Mouse (Mus musculus): ENCODE data around the gene Bmp7. TPM values are rescaled to one million over a fixed set of nuclear protein-coding genes. Genes with fewer than 3 reads are reported as not detected.

Bmp7 gene
- polyA plus RNA-seq, 1 experiment from 2014 or later, result 7.4 TPM

- Histone ChIP-seq H3K9ac (replicated peaks; ENCODE audit: low read depth, low read length) (no peak overlapping the region), H3K4me1 (replicated peaks; ENCODE audit: control insufficient read depth, insufficient read depth, low read length) (peaks cover 8% of the 10 kb centered on the region), H3K4me2 (ENCODE audit: low read length) (no peak overlapping the region), H3K4me3 (replicated peaks; ENCODE audit: low read length) (no peak overlapping the region), H3K9me3 (ENCODE audit: control insufficient read depth, low read length) (no peaks in the 10 kb centered on the region), H3K27me3 (replicated peaks; ENCODE audit: control insufficient read depth, insufficient read depth, low read length) (no peaks in the 10 kb centered on the region), H3K27ac (ENCODE audit: low read length) (no peak overlapping the region), H3K36me3 (ENCODE audit: control insufficient read depth, insufficient read depth) (no peaks in the 10 kb centered on the region)
- WGBS, result 95% methylated on average over 6 of the region's 6 CpGs
- no peak for ATAC-seq
Measured at GRCm38 (mm10) chr2:172865165-172865564, 75.0 kb downstream of the Bmp7 start.

- H3K9ac ChIP-seq (replicated peaks; ENCODE audit: low read depth, low read length), result no peak overlapping the region
- peaks cover 8% of the 10 kb centered on the region for H3K4me1 ChIP-seq (replicated peaks; ENCODE audit: control insufficient read depth, insufficient read depth, low read length)
- H3K36me3 ChIP-seq (ENCODE audit: control insufficient read depth, insufficient read depth), result no peaks in the 10 kb centered on the region
- no peak overlapping the region for H3K4me3 ChIP-seq (replicated peaks; ENCODE audit: low read length)
- no peak for ATAC-seq
- no peak overlapping the region for H3K27ac ChIP-seq (ENCODE audit: low read length)
- H3K9me3 ChIP-seq (ENCODE audit: control insufficient read depth, low read length), result no peaks in the 10 kb centered on the region
- WGBS, result 88% methylated on average over 7 of the region's 7 CpGs
- no peaks in the 10 kb centered on the region for H3K27me3 ChIP-seq (replicated peaks; ENCODE audit: control insufficient read depth, insufficient read depth, low read length)
- H3K4me2 ChIP-seq (ENCODE audit: low read length), result no peak overlapping the region
Measured at GRCm38 (mm10) chr2:172864566-172864965, 75.6 kb downstream of the Bmp7 start.

DNA sequence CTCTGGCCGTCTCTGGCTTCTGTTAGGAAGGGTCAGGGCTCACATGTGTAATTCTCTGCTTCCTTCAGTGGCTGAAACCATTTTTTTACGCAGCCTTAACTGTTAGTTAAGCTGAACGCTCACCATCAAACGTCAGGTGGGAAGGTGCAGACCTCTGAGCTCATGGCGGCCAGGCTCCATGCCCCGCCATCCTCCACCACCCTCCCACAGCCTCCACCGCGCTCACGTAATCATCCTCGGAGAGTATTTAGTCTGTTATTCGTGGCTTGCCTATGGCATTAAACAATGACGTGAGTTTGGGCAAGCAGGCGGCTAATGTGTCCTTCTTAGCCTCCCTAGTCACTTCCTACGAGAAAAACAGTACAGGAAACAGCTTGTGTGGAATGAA lies 76.7 kb downstream of the Bmp7 start:
- no peaks in the 10 kb centered on the region for H3K36me3 ChIP-seq (ENCODE audit: control insufficient read depth, insufficient read depth)
- peak overlapping the region; percentile 20 for H3K4me3 ChIP-seq (replicated peaks; ENCODE audit: low read length)
- 63% methylated on average over 14 of the region's 14 CpGs for WGBS
- peak overlapping the region; percentile 49 for H3K4me2 ChIP-seq (ENCODE audit: low read length)
- H3K9me3 ChIP-seq (ENCODE audit: control insufficient read depth, low read length), result no peaks in the 10 kb centered on the region
- no peak overlapping the region for H3K27ac ChIP-seq (ENCODE audit: low read length)
- no peak for ATAC-seq
- peaks cover 8% of the 10 kb centered on the region for H3K4me1 ChIP-seq (replicated peaks; ENCODE audit: control insufficient read depth, insufficient read depth, low read length)
- no peaks in the 10 kb centered on the region for H3K27me3 ChIP-seq (replicated peaks; ENCODE audit: control insufficient read depth, insufficient read depth, low read length)
- H3K9ac ChIP-seq (replicated peaks; ENCODE audit: low read depth, low read length), result peak overlapping the region; percentile 26

DNA sequence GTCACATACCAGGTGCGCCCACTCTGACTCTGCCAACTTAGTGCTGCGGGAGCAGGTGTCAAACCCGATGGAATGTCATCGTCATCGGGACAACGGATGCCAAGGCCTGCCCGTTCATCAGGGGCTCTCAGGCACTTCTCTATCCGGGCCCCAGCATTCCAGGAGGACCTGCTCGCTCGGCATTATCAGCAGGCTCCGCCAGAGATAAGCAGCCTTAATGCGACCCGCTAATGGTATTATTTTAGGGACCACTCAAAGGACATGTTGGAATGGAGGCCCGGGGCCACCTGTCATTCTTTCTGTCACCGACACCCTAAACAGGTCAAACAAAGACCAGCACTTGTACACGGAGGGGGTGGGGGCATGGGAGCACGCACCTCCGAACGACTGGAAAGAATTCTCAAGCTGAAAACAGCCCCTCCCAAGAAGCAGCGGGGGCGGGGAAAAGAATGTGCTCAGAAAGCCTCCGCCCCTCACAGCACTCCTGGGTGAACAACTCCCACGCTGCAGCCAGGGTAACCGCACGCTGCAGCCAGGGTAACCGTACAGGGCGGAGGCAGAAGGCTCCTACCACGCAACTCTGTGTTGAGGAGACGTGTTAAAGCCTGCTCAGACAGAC lies 77.2 kb downstream of the Bmp7 start:
- Histone ChIP-seq H3K4me1 (replicated peaks; ENCODE audit: control insufficient read depth, insufficient read depth, low read length) (peaks cover 8% of the 10 kb centered on the region), H3K27me3 (replicated peaks; ENCODE audit: control insufficient read depth, insufficient read depth, low read length) (no peaks in the 10 kb centered on the region), H3K4me2 (ENCODE audit: low read length) (peak overlapping the region; percentile 49), H3K9me3 (ENCODE audit: control insufficient read depth, low read length) (no peaks in the 10 kb centered on the region), H3K9ac (replicated peaks; ENCODE audit: low read depth, low read length) (peak overlapping the region; percentile 26), H3K27ac (ENCODE audit: low read length) (no peak overlapping the region), H3K36me3 (ENCODE audit: control insufficient read depth, insufficient read depth) (no peaks in the 10 kb centered on the region), H3K4me3 (replicated peaks; ENCODE audit: low read length) (peak overlapping the region; percentile 20)
- no peak for ATAC-seq
- WGBS, result 29% methylated on average over 29 of the region's 29 CpGs

DNA sequence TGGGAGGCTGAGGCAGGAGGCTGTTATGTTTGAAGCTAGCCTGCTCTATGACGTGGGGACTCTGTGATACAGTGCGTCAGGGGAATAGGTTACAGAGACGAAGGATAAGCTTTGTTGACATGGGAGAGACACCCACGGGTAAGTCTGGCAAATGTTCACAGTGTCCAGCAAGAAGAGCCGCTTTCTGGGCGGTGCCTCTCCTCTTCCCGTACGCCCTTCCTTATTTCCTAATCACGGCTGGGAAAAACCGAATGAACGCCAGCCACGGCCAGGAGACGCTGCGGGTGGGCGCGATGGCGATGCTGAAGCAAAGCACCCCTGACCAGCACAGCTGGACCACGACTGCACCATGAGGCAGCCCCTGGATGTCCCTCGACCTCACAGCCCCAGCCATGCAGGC lies 77.7 kb downstream of the Bmp7 start:
- Histone ChIP-seq H3K9ac (replicated peaks; ENCODE audit: low read depth, low read length) (no peak overlapping the region), H3K27me3 (replicated peaks; ENCODE audit: control insufficient read depth, insufficient read depth, low read length) (no peaks in the 10 kb centered on the region), H3K36me3 (ENCODE audit: control insufficient read depth, insufficient read depth) (no peaks in the 10 kb centered on the region), H3K4me3 (replicated peaks; ENCODE audit: low read length) (no peak overlapping the region), H3K4me2 (ENCODE audit: low read length) (no peak overlapping the region), H3K27ac (ENCODE audit: low read length) (no peak overlapping the region), H3K4me1 (replicated peaks; ENCODE audit: control insufficient read depth, insufficient read depth, low read length) (peaks cover 8% of the 10 kb centered on the region), H3K9me3 (ENCODE audit: control insufficient read depth, low read length) (no peaks in the 10 kb centered on the region)
- 77% methylated on average over 19 of the region's 19 CpGs for WGBS
- ATAC-seq, result no peak

GRCm38 (mm10) chr2:172861590-172861989 lies 78.5 kb downstream of the Bmp7 start:
- no peak overlapping the region for H3K4me3 ChIP-seq (replicated peaks; ENCODE audit: low read length)
- no peak overlapping the region for H3K27ac ChIP-seq (ENCODE audit: low read length)
- H3K9me3 ChIP-seq (ENCODE audit: control insufficient read depth, low read length), result no peaks in the 10 kb centered on the region
- WGBS, result 80% methylated on average over 14 of the region's 14 CpGs
- no peak overlapping the region for H3K9ac ChIP-seq (replicated peaks; ENCODE audit: low read depth, low read length)
- H3K4me1 ChIP-seq (replicated peaks; ENCODE audit: control insufficient read depth, insufficient read depth, low read length), result peaks cover 8% of the 10 kb centered on the region
- no peak for ATAC-seq
- no peaks in the 10 kb centered on the region for H3K27me3 ChIP-seq (replicated peaks; ENCODE audit: control insufficient read depth, insufficient read depth, low read length)
- no peaks in the 10 kb centered on the region for H3K36me3 ChIP-seq (ENCODE audit: control insufficient read depth, insufficient read depth)
- no peak overlapping the region for H3K4me2 ChIP-seq (ENCODE audit: low read length)

- no peak overlapping the region for H3K9ac ChIP-seq (replicated peaks; ENCODE audit: low read depth, low read length)
- H3K27ac ChIP-seq (ENCODE audit: low read length), result no peak overlapping the region
- H3K9me3 ChIP-seq (ENCODE audit: control insufficient read depth, low read length), result no peaks in the 10 kb centered on the region
- WGBS, result 91% methylated on average over 8 of the region's 8 CpGs
- no peaks in the 10 kb centered on the region for H3K36me3 ChIP-seq (ENCODE audit: control insufficient read depth, insufficient read depth)
- H3K4me1 ChIP-seq (replicated peaks; ENCODE audit: control insufficient read depth, insufficient read depth, low read length), result peaks cover 8% of the 10 kb centered on the region
- H3K27me3 ChIP-seq (replicated peaks; ENCODE audit: control insufficient read depth, insufficient read depth, low read length), result no peaks in the 10 kb centered on the region
- no peak overlapping the region for H3K4me3 ChIP-seq (replicated peaks; ENCODE audit: low read length)
- no peak for ATAC-seq
- H3K4me2 ChIP-seq (ENCODE audit: low read length), result no peak overlapping the region
Measured at GRCm38 (mm10) chr2:172860593-172860992, 79.5 kb downstream of the Bmp7 start.

DNA sequence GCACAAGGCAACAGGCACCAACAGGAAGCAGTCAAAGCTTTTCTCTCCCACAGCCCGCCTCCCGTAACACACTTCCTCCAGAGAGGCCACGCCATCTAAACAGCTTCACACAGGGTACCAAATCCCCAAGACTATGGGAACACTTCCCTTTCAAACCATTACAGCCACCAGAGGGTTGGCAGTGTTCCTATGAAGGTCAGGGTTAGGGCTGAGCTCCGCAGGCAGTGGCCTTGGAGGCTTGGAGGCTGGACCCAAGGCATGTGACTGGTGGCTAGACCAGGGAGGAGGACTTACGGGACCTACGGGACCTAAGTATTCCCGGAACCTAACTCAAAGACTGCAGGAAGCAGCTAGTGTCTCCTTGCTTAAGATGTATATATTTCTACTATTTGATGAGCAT lies 80.0 kb downstream of the Bmp7 start:
- no peaks in the 10 kb centered on the region for H3K36me3 ChIP-seq (ENCODE audit: control insufficient read depth, insufficient read depth)
- 88% methylated on average over 7 of the region's 7 CpGs for WGBS
- no peaks in the 10 kb centered on the region for H3K9me3 ChIP-seq (ENCODE audit: control insufficient read depth, low read length)
- H3K27me3 ChIP-seq (replicated peaks; ENCODE audit: control insufficient read depth, insufficient read depth, low read length), result no peaks in the 10 kb centered on the region
- peaks cover 8% of the 10 kb centered on the region for H3K4me1 ChIP-seq (replicated peaks; ENCODE audit: control insufficient read depth, insufficient read depth, low read length)
- no peak overlapping the region for H3K4me2 ChIP-seq (ENCODE audit: low read length)
- no peak for ATAC-seq
- H3K9ac ChIP-seq (replicated peaks; ENCODE audit: low read depth, low read length), result no peak overlapping the region
- no peak overlapping the region for H3K27ac ChIP-seq (ENCODE audit: low read length)
- H3K4me3 ChIP-seq (replicated peaks; ENCODE audit: low read length), result no peak overlapping the region

GRCm38 (mm10) chr2:172857048-172857447 lies 83.1 kb downstream of the Bmp7 start:
- Histone ChIP-seq H3K4me3 (replicated peaks; ENCODE audit: low read length) (no peak overlapping the region), H3K36me3 (ENCODE audit: control insufficient read depth, insufficient read depth) (no peaks in the 10 kb centered on the region), H3K27me3 (replicated peaks; ENCODE audit: control insufficient read depth, insufficient read depth, low read length) (no peaks in the 10 kb centered on the region), H3K4me2 (ENCODE audit: low read length) (no peak overlapping the region), H3K4me1 (replicated peaks; ENCODE audit: control insufficient read depth, insufficient read depth, low read length) (no peaks in the 10 kb centered on the region), H3K27ac (ENCODE audit: low read length) (no peak overlapping the region), H3K9ac (replicated peaks; ENCODE audit: low read depth, low read length) (no peak overlapping the region), H3K9me3 (ENCODE audit: control insufficient read depth, low read length) (no peaks in the 10 kb centered on the region)
- WGBS, result 66% methylated on average over 10 of the region's 10 CpGs
- no peak for ATAC-seq

DNA sequence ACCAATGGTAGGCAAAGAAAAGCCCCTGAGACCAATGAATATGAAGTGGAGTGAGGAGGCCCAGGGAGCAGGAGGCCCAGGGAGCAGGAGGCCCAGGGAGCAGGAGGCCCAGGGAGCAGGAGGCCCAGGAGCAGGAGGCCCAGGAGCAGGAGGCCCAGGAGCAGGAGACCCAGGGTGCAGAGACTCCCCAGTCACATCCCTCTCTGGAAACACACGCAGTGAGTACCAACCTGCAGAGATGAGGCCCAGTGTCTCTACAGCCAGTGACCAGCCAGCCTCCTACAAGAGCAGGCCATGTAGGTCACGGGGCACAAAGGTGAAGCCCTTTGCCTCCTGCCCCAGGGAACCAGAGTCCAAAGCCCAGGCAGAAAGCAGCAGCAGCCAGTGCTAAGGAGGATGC lies 83.6 kb downstream of the Bmp7 start:
- WGBS, result 70% methylated on average over 2 of the region's 2 CpGs
- no peaks in the 10 kb centered on the region for H3K36me3 ChIP-seq (ENCODE audit: control insufficient read depth, insufficient read depth)
- H3K9ac ChIP-seq (replicated peaks; ENCODE audit: low read depth, low read length), result no peak overlapping the region
- no peaks in the 10 kb centered on the region for H3K4me1 ChIP-seq (replicated peaks; ENCODE audit: control insufficient read depth, insufficient read depth, low read length)
- no peaks in the 10 kb centered on the region for H3K27me3 ChIP-seq (replicated peaks; ENCODE audit: control insufficient read depth, insufficient read depth, low read length)
- no peak overlapping the region for H3K4me3 ChIP-seq (replicated peaks; ENCODE audit: low read length)
- ATAC-seq, result no peak
- no peak overlapping the region for H3K27ac ChIP-seq (ENCODE audit: low read length)
- no peaks in the 10 kb centered on the region for H3K9me3 ChIP-seq (ENCODE audit: control insufficient read depth, low read length)
- no peak overlapping the region for H3K4me2 ChIP-seq (ENCODE audit: low read length)
